Mouse (Mus musculus) liver, embryonic 13.5 days (tissue): Measurements from ENCODE around the gene Zfp292. TPM values are rescaled to one million over a fixed set of nuclear protein-coding genes. Genes with fewer than 3 reads are reported as not detected.
A peak's percentile ranks its signal among the peaks of the same experiment; 100 is the strongest.

Experiments
- ATAC-seq: fragments of 200-750 bp; cut with Nextera tagmentation; 2 replicates; pipeline ENCODE4 v1.8.0; 2017; ENCODE audit warnings: low read depth, mild to moderate bottlenecking, moderate number of reproducible peaks, moderate library complexity
- DNase-seq: peaks from one replicate; pipeline ENCODE4 v3.0.0; 2022
- H3K27ac ChIP-seq: fragments of 300-500 bp; sonication (generic); 2 replicates; pipeline ENCODE4 v1.5.1; 2015; ENCODE audit warnings: moderate library complexity, mild to moderate bottlenecking, inconsistent platforms
- H3K27me3 ChIP-seq: fragments of 300-500 bp; sonication (generic); 2 replicates; pipeline ENCODE4 v1.6.1; 2015; ENCODE audit warnings: mild to moderate bottlenecking, inconsistent platforms
- H3K36me3 ChIP-seq: fragments of 300-500 bp; sonication (generic); 2 replicates; pipeline ENCODE4 v1.6.1; 2015; ENCODE audit warnings: mild to moderate bottlenecking, inconsistent platforms
- H3K4me1 ChIP-seq: fragments of 300-500 bp; sonication (generic); replicated peaks from 2 replicates; pipeline ENCODE4 v1.6.1; 2015; ENCODE audit warnings: inconsistent platforms
- H3K4me2 ChIP-seq: fragments of 300-500 bp; sonication (generic); 2 replicates; pipeline ENCODE4 v1.6.1; 2015; ENCODE audit warnings: inconsistent platforms, mild to moderate bottlenecking, moderate library complexity
- H3K4me3 ChIP-seq: fragments of 300-500 bp; sonication (generic); replicated peaks from 2 replicates; pipeline ENCODE4 v1.5.1; 2015; ENCODE audit warnings: mild to moderate bottlenecking, inconsistent platforms
- H3K9ac ChIP-seq: fragments of 300-500 bp; sonication (generic); 2 replicates; pipeline ENCODE4 v1.6.1; 2015; ENCODE audit warnings: mild to moderate bottlenecking, inconsistent platforms
- H3K9me3 ChIP-seq: fragments of 300-500 bp; sonication (generic); replicated peaks from 2 replicates; pipeline ENCODE4 v1.6.1; 2016; ENCODE audit warnings: inconsistent platforms
- WGBS: fragments of 180-500 bp; shearing (Covaris S2); methylation state at CpG from one replicate; pipeline ENCODE4 v1.1.7; 2015; ENCODE audit not compliant: insufficient replicate concordance; 5-methylcytosine and 5-hydroxymethylcytosine counted together
- polyA plus RNA-seq: library from polyadenylated mRNA; unstranded; fragments of >200 nt; fragmentation: Nextera tagmentation; extraction: Ambion mirVana; gene quantifications from 2 replicates; pipeline ENCODE4 v1.2.1, GENCODE M21; 2015

Zfp292 gene
- polyA plus RNA-seq, 1 experiment from 2014 or later: 4.2 TPM

- WGBS: 81% methylated on average over 5 of the region's 5 CpGs
- H3K9me3 ChIP-seq: no peaks in the 10 kb centered on the region
- ATAC-seq: no peak
These were observed 86.5 kb downstream of the Zfp292 start for GRCm38 (mm10) chr4:34796294-34796693.

DNA sequence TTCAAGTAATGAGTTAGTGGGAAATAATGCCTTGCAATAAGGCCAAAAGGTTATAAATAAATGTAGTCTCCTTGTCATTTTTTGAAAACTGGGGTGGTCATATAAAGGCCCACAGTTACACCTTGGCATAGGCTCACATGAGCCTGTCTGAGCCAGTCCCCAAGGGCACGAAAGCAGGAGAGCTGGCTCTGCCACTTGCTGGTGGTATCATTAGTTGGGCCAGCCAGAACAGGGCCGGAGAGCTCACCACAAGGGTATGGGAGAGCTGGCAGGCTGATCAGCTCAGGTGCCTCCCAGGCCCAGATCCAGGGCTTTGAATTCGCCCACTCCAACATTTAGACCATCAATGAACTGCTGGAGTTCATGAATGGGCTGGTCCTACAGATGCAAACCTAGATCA lies 96.3 kb downstream of the Zfp292 start:
- WGBS: 61% methylated on average over 3 of the region's 3 CpGs

More at GRCm38 (mm10) chr4:34796294-34796693, 86.5 kb downstream of the Zfp292 start:
- H3K27ac ChIP-seq: no peak overlapping the region
- H3K4me1 ChIP-seq: no peaks in the 10 kb centered on the region
- DNase-seq: no peak
- no peaks in the 10 kb centered on the region for H3K36me3 ChIP-seq
- H3K4me2 ChIP-seq: no peak overlapping the region
- no peak overlapping the region for H3K9ac ChIP-seq
- H3K4me3 ChIP-seq: no peak overlapping the region
- no peaks in the 10 kb centered on the region for H3K27me3 ChIP-seq

GRCm38 (mm10) chr4:34785646-34786045 lies 97.1 kb downstream of the Zfp292 start:
- Histone ChIP-seq H3K9ac (no peak overlapping the region), H3K4me3 (no peak overlapping the region)
- 65% methylated on average over 2 of the region's 2 CpGs for WGBS

More for the DNA sequence above, 96.3 kb downstream of the Zfp292 start:
- Histone ChIP-seq H3K4me3 (no peak overlapping the region), H3K4me2 (no peak overlapping the region), H3K27ac (no peak overlapping the region), H3K27me3 (no peaks in the 10 kb centered on the region), H3K4me1 (no peaks in the 10 kb centered on the region), H3K9ac (no peak overlapping the region), H3K9me3 (no peaks in the 10 kb centered on the region), H3K36me3 (no peaks in the 10 kb centered on the region)
- ATAC-seq (no peak), DNase-seq (no peak)

DNA sequence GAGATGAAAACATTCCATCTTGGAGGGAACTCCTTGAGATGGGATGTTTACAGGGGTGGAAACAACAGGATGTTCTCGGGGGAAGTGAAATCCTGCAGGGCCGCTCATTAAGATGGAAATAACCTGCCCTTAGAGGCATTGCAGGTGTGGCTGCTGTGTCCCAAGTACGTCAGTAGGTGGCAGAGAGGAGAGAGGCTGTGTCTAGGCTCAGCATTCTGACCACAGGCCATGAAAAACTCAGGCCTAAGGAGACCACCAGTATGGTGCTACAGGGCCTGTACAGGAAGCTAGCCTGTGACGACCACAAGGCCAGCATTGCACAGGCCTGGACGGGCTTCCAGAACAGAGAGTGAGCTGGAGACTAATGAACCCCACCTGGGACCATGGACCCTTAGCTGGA lies 97.9 kb downstream of the Zfp292 start:
- Histone ChIP-seq H3K4me2 (no peak overlapping the region), H3K4me3 (no peak overlapping the region), H3K27me3 (no peaks in the 10 kb centered on the region), H3K9me3 (no peaks in the 10 kb centered on the region), H3K27ac (no peak overlapping the region), H3K36me3 (no peaks in the 10 kb centered on the region), H3K4me1 (no peaks in the 10 kb centered on the region), H3K9ac (no peak overlapping the region)
- DNase-seq (no peak), ATAC-seq (no peak)
- 49% methylated on average over 5 of the region's 5 CpGs for WGBS

More at GRCm38 (mm10) chr4:34785646-34786045, 97.1 kb downstream of the Zfp292 start:
- H3K36me3 ChIP-seq: no peaks in the 10 kb centered on the region
- H3K4me2 ChIP-seq: no peak overlapping the region
- ATAC-seq: no peak
- no peaks in the 10 kb centered on the region for H3K9me3 ChIP-seq
- H3K27ac ChIP-seq: no peak overlapping the region
- DNase-seq: no peak
- no peaks in the 10 kb centered on the region for H3K4me1 ChIP-seq
- no peaks in the 10 kb centered on the region for H3K27me3 ChIP-seq

DNA sequence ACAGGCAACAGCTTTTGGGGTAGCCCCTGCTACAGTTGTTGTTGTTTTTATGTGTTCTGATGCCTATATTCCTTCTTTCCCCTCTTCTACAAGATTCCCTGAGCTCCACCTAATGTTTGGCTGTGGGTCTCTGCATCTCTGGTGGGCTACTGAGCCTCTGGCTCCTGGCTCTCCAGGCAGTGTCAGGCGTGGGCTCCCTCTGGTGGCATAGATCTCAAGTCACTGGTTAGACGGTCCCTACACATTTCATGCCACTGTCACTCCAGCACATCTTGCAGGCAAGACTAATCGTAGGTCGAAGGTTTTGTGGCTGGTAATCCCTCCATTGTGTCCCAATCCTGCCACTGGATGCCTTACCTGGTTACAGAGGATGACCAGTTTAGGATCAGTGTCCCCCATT lies 100.0 kb downstream of the Zfp292 start:
- no peaks in the 10 kb centered on the region for H3K36me3 ChIP-seq
- DNase-seq: no peak
- 29% methylated on average over 4 of the region's 4 CpGs for WGBS

DNA sequence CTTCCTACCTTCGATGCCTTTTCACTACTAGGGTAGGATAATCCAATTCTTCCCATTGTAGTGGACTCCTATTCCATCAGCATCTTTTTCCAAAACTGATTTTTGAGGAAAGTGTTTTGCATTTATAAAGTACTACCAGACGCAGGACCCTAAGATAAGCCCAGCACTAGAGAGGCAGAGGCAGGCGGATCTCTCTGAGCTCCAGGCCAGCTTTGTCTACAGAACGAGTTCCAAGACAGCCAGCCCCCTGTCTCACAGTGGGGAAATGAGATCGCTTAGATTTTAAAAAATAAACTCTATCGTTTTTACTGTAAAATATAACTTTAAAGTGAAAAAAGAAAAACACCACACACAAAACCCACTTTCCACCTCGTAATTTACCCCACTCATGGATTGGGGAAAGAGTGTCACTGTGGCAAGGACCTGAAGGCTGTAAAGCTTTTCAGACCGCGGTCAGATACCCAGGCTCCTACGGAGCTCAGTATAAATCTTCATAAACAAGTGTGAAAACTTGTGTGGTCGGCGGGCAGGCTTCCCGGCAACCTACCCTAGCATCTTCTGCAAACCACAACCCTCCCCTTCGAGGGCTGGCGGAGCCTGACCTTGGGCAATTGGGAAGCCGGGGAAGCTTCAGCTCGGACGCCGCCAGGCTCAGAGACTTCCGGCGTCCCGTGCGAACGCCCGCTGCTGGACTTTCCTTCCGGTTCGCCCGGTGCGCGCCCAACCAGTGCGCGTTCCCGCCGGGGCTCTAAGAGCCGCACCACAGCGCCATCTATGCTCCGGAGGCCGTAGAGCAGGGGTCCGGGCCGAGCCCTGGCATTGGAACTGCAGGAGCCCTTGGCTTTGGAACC lies 104.9 kb downstream of the Zfp292 start, which contains the start of gene Smim8:
Gene Smim8, minus strand, starts transcription at position 747 of the 851 bp plus-strand sequence.
- H3K4me1 ChIP-seq: peaks cover 21% of the 10 kb centered on the region
- peak within 1 kb of the TSS; percentile 67 for H3K4me2 ChIP-seq
- peak within 1 kb of the TSS; percentile 75 for H3K27ac ChIP-seq
- H3K9me3 ChIP-seq: no peaks in the 10 kb centered on the region
- peak; percentile 88 for DNase-seq
- peak within 1 kb of the TSS; percentile 71 for H3K4me3 ChIP-seq
- H3K36me3 ChIP-seq: no peaks in the 10 kb centered on the region
- WGBS: 3% methylated on average over 40 of the region's 40 CpGs
- H3K27me3 ChIP-seq: no peaks in the 10 kb centered on the region
- ATAC-seq: peak; percentile 91
- peak within 1 kb of the TSS; percentile 77 for H3K9ac ChIP-seq

More for the DNA sequence above, 100.0 kb downstream of the Zfp292 start:
- ATAC-seq: no peak
- Histone ChIP-seq H3K4me1 (0 out of 2 replicates have a peak, but pooled peaks cover 2% of the 10 kb centered on the region), H3K4me2 (no peak overlapping the region), H3K9me3 (no peaks in the 10 kb centered on the region), H3K4me3 (no peak overlapping the region), H3K27ac (no peak overlapping the region), H3K27me3 (no peaks in the 10 kb centered on the region), H3K9ac (no peak overlapping the region)

DNA sequence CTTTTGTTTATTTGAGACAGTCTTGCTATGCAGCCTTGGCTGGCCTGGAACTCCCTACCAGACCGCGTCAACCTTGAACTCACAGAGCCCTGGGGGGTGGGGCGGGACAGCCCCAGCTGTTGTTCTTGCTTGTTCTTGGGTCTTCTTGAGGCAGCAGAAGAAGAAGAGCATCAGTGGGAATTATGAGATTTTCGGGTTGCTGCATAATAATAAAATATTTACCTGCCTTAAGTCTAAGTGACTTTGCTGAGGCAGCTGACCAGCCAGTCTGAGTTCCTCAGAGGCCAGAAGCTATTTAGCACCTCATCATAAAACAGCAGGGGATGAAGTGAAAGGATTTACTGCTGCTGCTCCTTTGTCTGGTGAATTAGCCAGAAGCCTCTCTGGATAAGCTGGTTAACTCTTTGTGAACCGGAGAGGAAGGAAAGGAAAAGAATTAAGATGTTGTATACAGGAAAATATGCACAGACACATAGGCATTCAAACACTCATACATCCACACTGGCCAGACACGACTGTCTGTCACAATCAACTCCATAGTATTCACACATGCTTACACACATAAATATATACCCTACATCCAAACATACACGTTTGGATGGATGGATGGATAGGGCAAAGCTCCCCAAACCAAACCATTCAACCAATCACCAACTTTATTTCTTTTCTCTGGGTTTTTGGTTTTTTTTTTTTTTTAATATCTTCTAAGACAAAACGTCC lies 110.9 kb downstream of the Zfp292 start:
- no peak overlapping the region for H3K27ac ChIP-seq
- H3K9me3 ChIP-seq: no peaks in the 10 kb centered on the region
- ATAC-seq: no peak
- 43% methylated on average over 8 of the region's 8 CpGs for WGBS
- H3K9ac ChIP-seq: no peak overlapping the region
- H3K4me2 ChIP-seq: no peak overlapping the region
- peaks cover 5% of the 10 kb centered on the region; the same call in 1 of the 2 replicates for H3K36me3 ChIP-seq
- DNase-seq: no peak
- no peak overlapping the region for H3K4me3 ChIP-seq
- peaks cover 12% of the 10 kb centered on the region for H3K4me1 ChIP-seq
- H3K27me3 ChIP-seq: no peaks in the 10 kb centered on the region

DNA sequence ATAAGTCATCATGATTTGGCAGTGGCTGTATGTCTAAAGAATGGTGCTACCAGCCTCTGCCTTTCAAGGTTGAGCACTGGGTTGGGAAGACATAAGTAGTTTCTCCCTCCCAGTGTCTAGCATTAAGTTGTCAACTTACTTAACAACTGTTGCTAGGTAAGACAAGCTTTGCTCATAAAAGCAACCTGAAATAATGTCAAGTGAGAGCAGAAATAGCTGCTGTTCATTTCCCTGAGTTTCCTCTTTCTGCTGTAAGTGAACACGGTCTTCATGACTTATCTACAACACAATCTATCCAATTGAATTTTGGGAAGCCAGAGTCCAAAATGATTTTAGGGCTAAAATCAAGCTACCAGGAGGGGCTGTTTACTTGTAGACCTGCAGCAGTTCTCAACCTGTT lies 126.6 kb downstream of the Zfp292 start, which contains the start of gene Gm136:
Gene Gm136, minus strand, starts transcription at position 101 of the 400 bp plus-strand sequence.
- no peak for ATAC-seq
- Histone ChIP-seq H3K27ac (no peak within 1 kb of the TSS), H3K9me3 (no peaks in the 10 kb centered on the region), H3K27me3 (0 out of 2 replicates have a peak, but pooled peaks cover 2% of the 10 kb centered on the region), H3K4me2 (no peak within 1 kb of the TSS), H3K4me3 (no peak within 1 kb of the TSS), H3K4me1 (no peaks in the 10 kb centered on the region), H3K9ac (no peak within 1 kb of the TSS), H3K36me3 (no peaks in the 10 kb centered on the region)
- DNase-seq: no peak
- WGBS: 46% methylated on average over 1 of the region's 1 CpGs

Other genes with a start within 250 kb of the Zfp292 start
- gene Slc35a1, start 195.5 kb downstream of the Zfp292 start, polyA plus RNA-seq: 20.4 and 20.7 TPM in 2 replicates
- gene Cfap206, start 152.8 kb downstream of the Zfp292 start, polyA plus RNA-seq: not detected in 2 replicates
- not detected in 2 replicates for gene Gm136, start 126.7 kb downstream of the Zfp292 start, polyA plus RNA-seq
- 29.9 and 30.0 TPM in 2 replicates for gene Smim8, start 104.5 kb downstream of the Zfp292 start, polyA plus RNA-seq
- gene Cga, start 10.8 kb upstream of the Zfp292 start, polyA plus RNA-seq: 0.25 TPM in 1 of 2 replicates, not detected in the other